ENCODE assay signal across 16 mouse cellular contexts in the genomic region with DNA sequence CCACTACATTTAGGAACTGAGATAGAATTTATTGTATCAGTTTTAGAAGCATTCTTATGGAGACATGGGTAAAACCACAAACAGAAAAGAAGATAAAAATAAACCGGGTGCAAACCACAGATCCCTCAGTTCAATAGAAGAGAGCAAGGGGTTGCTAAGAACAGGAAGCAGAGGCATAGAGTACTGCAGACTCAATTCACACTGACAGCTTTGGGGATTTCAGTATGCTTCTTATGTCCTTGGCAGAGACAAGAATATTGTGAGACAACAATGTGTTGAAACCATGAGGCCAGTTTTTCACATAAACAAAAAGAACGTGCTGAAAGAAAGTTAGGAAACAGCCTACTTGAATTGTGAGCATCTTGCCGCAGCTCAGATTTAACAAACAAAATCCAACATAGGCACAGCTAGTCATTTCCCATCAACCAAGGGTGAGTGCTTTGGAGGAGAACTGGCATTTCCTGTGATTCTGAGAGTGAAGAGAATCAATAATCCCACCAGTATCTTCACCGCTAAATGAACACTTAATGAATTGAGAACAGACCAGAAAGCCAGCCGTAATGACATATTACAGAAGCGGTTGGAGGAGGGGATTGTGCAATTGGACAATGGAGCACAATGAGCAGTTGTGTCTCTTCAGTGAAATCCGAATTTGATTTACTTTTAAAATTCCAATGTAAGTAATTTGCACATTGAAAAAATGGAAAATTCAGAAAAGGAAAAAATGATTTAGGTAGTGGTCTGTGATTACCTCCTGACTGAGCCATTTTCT.
A peak's percentile ranks its signal among the peaks of the same experiment; 100 is the strongest.
DNase-seq lines count a peak whose midpoint lies in the region; ATAC-seq and TF ChIP-seq lines count a peak whose summit lies in the region.
"Had no signal": no experiment of that assay in that cellular context is flagged by ENCODE, and none has a peak within 500 bp of the region (broad histone marks: within the 10 kb centered on the region; RNA-seq: fewer than 3 reads in every experiment).

No protein-coding gene starts in this region.

- DNase-seq in lung, embryonic 14.5 days, result peak; percentile 38
- DNase-seq in lung, postnatal 25 days (ENCODE audit: low spot score), result no peak
- peak; percentile 87 for DNase-seq in 416B (ENCODE audit: low read depth)
- no peak for DNase-seq in right cerebral cortex, postnatal 25 days
- no peak for DNase-seq in cerebellum, postnatal 4 days (ENCODE audit: low spot score in 2 of 2)
- DNase-seq: cerebellum, adult 11-12 months; heart, postnatal 4 days; kidney, postnatal 14 days; spleen, adult 18-20 months had no signal

- H3K9ac ChIP-seq in lung, embryonic 14.5 days, result no peak overlapping the region
- H3K9ac ChIP-seq: embryonic facial prominence, embryonic 15.5 days had no signal

- ATAC-seq in lung, embryonic 14.5 days (ENCODE audit: insufficient read depth), result no peak
- peak; percentile 60 for ATAC-seq in activated CD4-positive, CD25-positive, alpha-beta regulatory T cell, adult 4 months
- ATAC-seq in megakaryocyte progenitor cell, adult 5-6 weeks (replicated peaks; ENCODE audit: poor library complexity), result peak; percentile 83
- ATAC-seq: forebrain, embryonic 16.5 days; intestine, postnatal 0 days had no signal

- H3K4me1 ChIP-seq in lung, embryonic 14.5 days (ENCODE audit: insufficient read depth), result no peaks in the 10 kb centered on the region
- H3K4me1 ChIP-seq: embryonic facial prominence, embryonic 15.5 days had no signal

- H3K36me3 ChIP-seq in lung, embryonic 14.5 days (ENCODE audit: insufficient read depth), result no peaks in the 10 kb centered on the region
- H3K36me3 ChIP-seq: embryonic facial prominence, embryonic 15.5 days had no signal

- TF ChIP-seq CTCF in lung, embryonic 14.5 days (IDR thresholded peaks at IDR 0.05; ENCODE audit: low read depth), result no peak

- no peaks in the 10 kb centered on the region for H3K9me3 ChIP-seq in lung, embryonic 14.5 days (ENCODE audit: low read depth, low read length)
- H3K9me3 ChIP-seq: embryonic facial prominence, embryonic 15.5 days had no signal

- no peak overlapping the region for H3K4me2 ChIP-seq in lung, embryonic 14.5 days
- H3K4me2 ChIP-seq: embryonic facial prominence, embryonic 15.5 days; heart, embryonic 11.5 days; liver, embryonic 11.5 days had no signal

- H3K4me3 ChIP-seq in lung, embryonic 14.5 days (ENCODE audit: low read depth, low read length), result no peak overlapping the region
- H3K4me3 ChIP-seq: embryonic facial prominence, embryonic 15.5 days had no signal

- WGBS in lung, embryonic 14.5 days, result 63% methylated on average over 7 of the region's 7 CpGs

- no peaks in the 10 kb centered on the region for H3K27me3 ChIP-seq in lung, embryonic 14.5 days (ENCODE audit: insufficient read depth, low read length)
- H3K27me3 ChIP-seq: embryonic facial prominence, embryonic 15.5 days had no signal

- H3K27ac ChIP-seq in lung, embryonic 14.5 days (ENCODE audit: low read depth), result no peak overlapping the region
- H3K27ac ChIP-seq: embryonic facial prominence, embryonic 15.5 days had no signal

Comparison
In these comparisons a context has a peak if more than half of its experiments do, and no peak if none do; other contexts are left out.
1. DNase-seq: peak in lung, embryonic 14.5 days (single experiment) and 416B (single experiment); none in lung, postnatal 25 days (single experiment), right cerebral cortex, postnatal 25 days (single experiment) and cerebellum, postnatal 4 days (0 of 2).